Mouse (Mus musculus) heart, postnatal 4 days (tissue): ENCODE data around the gene Tnrc6a. TPM values are rescaled to one million over a fixed set of nuclear protein-coding genes. Genes with fewer than 3 reads are reported as not detected.

ENCODE experiments used
- DNase-seq: peaks from one replicate; pipeline ENCODE4 v3.0.0; 2021
- total RNA-seq, 2 experiments: library from RNA; stranded (reverse); gene quantifications; 2 replicates each; pipeline ENCODE4 v1.2.3; 2021

Gene Tnrc6a
- total RNA-seq, 2 experiments from 2014 or later = 44.5 to 50.1 TPM

DNA sequence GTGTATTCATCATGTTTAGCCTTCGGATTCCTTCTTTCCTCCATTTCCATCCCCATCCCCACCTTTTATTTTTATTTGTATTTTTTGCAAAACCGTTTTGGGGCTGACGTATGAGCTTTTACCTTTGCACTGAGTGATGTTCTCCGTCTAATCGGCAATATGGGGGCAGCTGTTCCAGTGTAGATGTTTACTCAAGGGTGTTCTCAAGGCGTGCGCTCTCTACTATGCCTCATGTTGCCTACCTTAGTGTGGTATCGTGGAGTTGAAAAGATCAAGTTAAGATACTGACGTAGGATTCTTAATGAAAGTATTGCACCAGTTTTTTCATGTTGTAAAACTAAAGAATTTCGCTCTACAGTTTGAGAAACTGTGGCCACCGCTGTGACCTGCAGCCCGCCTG, 69.5 kb downstream of the Tnrc6a start:
- DNase-seq = no peak

DNA sequence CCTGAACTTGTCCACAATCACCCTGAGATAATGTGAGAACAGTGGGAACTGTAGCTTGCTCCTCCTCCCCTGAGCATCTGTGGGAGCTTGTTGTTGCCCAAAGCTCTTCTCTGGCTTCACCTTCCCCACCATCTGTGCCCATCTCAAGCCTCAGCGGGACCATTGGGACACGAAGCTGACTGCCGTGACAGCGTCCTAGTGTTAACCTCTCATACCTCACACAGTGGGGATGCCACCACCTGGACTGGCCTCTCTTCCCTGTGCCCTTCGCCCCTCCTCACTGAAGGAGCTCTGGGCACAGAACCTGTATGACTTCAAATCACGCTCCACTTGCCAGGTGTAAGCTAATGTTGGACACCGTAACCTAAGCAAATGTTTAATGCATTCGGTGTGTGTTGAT, 71.0 kb downstream of the Tnrc6a start:
- DNase-seq = no peak

DNA sequence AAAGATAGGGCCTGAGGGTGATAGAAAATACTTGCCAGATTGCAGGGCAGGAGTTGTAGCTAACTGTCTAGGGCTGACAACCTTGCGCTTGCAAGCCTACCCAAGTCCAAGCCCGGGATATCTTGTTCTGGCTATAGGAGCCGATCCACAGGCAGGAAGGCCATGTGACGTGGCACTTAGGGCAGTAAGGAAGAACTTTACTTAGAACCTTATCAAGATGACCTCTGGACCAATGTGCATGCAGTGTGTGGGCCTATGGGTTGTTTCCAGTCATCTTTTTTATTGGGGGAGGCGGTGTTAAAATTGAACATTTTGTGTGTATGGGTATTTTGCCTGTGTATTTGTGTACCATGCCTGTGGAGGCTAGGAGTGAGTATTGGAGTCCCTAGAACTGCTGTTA, 72.7 kb downstream of the Tnrc6a start:
- no peak for DNase-seq

DNA sequence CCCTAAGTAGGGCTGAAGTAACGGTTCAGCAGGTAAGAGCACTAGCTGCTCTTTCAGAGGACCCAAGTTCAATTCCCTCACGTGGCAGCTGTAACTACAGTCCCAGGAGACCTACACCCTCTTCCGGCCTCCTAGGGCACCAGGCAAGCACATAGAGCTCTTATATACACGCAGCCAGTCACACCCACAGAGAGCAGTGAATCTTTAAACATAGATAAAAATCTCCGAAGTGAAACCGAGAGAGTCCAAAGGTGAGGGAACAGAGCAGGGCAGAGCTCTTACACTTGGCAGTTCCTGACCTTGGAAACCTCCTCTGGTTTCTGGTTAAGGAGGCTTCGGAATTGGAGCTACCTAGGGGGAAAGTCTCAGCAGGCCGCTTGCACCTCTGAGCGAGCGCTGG, 75.0 kb downstream of the Tnrc6a start:
- DNase-seq = no peak

DNA sequence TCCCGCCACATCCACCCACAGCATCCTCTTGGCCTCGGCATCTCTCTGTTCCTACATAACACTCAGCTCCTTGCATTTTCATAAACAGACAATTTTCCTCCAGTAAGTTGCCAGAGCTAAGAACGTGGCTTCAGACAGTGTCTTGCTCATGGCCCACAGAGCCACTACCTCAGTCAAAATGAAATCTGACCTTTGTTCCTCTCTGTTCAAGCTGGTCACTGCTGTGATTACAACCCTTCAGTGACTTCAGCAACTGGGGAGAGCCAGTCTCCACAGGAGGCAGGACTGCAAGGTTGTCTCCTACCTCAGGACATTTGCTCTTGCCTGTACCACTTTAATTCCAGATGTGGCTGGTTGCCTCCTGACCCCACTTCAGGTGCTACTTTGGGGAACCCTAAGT, 75.5 kb downstream of the Tnrc6a start:
- DNase-seq = no peak

- no peak for DNase-seq
Observed at GRCm38 (mm10) chr7:123199656-123200206, 76.0 kb downstream of the Tnrc6a start.

GRCm38 (mm10) chr7:123200722-123201121, 77.0 kb downstream of the Tnrc6a start:
- DNase-seq = no peak

- DNase-seq = peak; percentile 68
Observed at GRCm38 (mm10) chr7:123205261-123205660, 81.6 kb downstream of the Tnrc6a start.

GRCm38 (mm10) chr7:123207561-123207960, 83.9 kb downstream of the Tnrc6a start:
- no peak for DNase-seq

- DNase-seq = no peak
Observed at GRCm38 (mm10) chr7:123209864-123210263, 86.2 kb downstream of the Tnrc6a start.

- DNase-seq = no peak
Observed at GRCm38 (mm10) chr7:123211461-123211860, 87.8 kb downstream of the Tnrc6a start.

- no peak for DNase-seq
Observed at GRCm38 (mm10) chr7:123212316-123212715, 88.6 kb downstream of the Tnrc6a start.

- DNase-seq = no peak
Observed at GRCm38 (mm10) chr7:123214365-123215075, 90.8 kb downstream of the Tnrc6a start, which contains the start of gene Slc5a11. Gene Slc5a11 (plus strand): TSS chr7:123214780.

DNA sequence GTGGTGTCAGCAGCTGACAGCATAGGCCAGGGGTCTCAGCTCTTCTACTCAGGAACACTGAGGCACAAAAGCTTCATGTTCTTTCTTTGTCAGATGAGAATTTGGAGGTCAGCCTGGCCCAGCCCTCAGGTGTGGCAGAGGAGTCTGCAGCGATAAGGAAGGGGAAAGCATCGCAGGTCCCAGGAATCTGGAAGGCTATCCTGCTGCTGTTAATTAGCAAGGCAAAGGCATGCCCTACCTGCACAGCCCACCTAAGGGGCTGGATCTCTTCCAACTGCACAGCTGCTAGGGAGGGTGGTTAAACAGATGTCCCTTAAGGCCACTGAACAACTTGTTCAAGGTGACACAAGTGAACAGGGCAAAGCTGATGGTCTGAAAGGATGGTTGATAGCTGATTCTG, 91.5 kb downstream of the Tnrc6a start:
- DNase-seq = no peak

- DNase-seq = no peak
Observed at GRCm38 (mm10) chr7:123217448-123218354, 94.0 kb downstream of the Tnrc6a start.

- no peak for DNase-seq
Observed at GRCm38 (mm10) chr7:123218620-123219019, 94.9 kb downstream of the Tnrc6a start.

DNA sequence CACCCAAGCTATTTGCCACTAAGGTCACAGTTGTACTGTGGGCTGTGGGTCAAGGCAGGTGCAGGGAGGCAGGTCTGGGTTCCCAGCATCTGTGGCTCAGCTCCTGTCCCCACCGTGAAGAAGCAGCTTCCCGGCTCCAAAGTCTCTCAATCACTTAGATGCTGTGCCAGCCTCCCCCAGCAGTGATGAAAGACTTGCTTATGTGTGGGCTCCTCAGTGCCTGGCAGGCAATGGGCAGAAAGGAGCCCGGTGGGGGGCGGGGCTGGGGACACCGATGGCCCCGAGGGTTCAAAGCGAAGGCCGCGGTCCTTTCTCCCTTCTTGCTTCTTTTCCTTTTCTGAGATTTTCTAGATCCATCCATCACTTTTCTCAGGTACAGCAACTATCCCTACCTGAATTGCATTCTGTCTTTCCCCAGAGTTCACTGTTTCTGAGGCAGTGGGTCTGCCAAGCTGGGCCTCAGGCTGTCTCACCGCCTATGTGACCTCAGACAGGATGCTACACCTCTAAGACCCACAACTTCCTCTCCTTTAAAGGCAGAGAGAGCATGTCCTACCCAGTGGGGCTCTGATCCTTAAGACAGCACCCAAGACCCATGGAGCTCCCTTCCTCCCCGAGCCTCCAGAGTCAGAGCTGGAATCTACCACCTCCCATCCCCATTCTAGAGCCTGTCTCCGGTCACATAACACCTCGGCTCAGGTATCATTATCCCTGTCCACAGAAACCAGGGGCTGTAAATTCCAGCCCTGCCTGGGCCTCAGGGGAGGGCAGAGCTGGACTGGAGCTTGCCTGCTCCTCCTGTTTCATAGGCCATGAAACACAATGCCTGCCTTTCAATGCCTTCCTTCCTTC, 96.3 kb downstream of the Tnrc6a start:
- DNase-seq = no peak

- no peak for DNase-seq
Observed at GRCm38 (mm10) chr7:123220633-123220942, 96.9 kb downstream of the Tnrc6a start.

- DNase-seq = no peak
Observed at GRCm38 (mm10) chr7:123224076-123224475, 100.4 kb downstream of the Tnrc6a start.

DNA sequence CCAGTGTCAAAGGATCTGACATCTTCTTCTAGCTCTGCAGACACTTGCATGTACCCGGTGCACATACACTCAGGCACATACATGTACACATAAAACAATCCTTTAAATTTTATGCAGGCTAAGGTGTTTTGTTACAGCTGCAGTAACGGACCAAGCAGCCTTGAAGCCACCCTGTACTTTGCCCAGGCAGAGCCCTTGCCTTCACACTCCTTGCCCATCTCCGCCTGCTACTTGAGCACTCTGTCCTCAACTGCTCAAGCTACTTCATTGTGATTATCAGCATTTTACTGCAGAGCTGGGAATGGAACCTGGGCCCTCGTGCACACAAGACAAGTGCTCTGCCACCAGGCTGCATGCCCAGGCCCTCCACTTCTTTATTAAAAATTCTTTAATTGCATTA, 101.5 kb downstream of the Tnrc6a start:
- no peak for DNase-seq

DNA sequence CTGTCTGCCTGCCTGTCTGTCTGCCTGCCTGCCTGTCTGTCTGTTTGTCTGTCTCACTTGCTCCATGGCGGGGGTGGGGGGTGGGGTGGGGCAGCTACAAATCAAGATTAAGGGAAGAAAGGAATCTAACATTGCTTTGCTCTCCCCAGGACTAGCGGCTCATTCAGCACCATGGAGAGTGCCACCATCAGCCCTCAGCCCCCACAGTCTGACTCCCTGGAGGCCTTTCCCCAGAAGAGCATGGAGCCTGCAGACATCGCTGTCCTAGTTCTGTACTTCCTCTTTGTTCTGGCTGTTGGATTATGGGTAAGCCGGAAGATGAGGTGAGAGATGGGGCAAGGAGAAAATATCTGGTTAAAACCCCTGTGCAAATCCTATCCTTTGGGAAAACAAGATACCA, 111.8 kb downstream of the Tnrc6a start:
- peak; percentile 67 for DNase-seq

DNA sequence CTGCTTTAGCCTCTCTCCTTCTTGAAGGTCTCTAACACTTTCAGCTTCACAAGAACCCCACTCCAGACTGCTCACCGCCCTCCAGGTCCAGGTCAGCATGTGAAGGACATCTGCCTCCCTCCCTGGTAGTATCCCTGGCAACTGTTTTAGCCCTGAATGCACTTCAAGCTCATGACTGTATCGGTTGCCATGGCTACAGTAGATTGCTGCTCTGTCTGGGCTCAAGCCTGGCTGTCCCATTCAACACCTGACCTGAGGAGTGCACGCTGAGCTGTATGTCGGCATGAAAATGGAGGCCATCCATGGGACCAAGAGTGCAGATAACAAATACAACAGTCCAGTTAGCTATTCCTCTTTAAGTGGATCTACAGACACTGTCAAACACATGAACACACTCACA, 114.9 kb downstream of the Tnrc6a start:
- no peak for DNase-seq

DNA sequence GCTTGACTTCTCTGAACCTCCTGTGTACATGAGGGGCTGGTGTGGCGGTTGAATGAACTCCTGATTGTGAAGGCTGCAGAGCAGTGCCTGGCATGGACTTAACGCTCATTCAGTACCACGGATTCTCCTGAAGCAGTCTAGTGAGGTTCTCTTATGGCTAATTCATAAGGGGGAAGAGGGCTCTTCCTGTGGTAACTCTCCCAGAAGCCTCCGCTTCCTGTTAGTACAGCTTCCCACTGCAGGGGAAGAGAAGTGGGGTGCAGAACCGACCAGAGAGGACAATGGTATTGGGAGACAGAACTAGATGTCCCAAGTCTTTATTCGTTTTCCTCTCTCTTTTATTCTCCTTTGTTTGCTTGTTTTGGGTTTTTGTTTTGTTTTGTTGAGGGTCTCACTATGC, 116.4 kb downstream of the Tnrc6a start:
- no peak for DNase-seq
